Mouse (Mus musculus): Measurements from ENCODE around the gene Bzw2.

DNA sequence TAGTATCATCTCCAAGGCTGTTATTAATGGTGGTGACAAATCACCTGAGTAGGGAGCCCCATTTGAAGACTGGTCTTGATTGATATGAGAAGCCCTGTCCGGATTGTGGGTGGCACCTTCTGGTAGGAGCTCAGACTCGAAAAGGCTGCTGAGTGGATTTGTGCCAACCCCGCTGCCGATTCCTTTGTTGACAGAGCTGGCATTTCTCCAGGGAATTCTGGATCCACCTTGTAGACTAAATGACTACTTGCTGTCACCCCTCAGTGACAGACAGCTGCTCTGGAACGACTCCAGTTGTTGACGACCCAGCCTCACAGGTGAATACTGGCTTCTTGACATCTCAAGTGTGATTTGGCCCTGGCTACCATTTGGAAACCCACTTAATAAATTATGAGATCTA is 68.7 kb downstream of the Bzw2 start:
- TF ChIP-seq CTCF (IDR thresholded peaks at IDR 0.05; ENCODE audit: extremely low read depth, insufficient read depth, low read length), result no peak
- no peak for TF ChIP-seq POLR2A (IDR thresholded peaks at IDR 0.05; ENCODE audit: extremely low read depth, insufficient read depth, low read length)
